Mouse (Mus musculus): Measurements from ENCODE around the gene Clstn1.

Clstn1 gene

GRCm38 (mm10) chr4:149586044-149586782 is at the start of gene Clstn1:
Clstn1 (plus strand) TSS chr4:149586468.
- in situ Hi-C loops (cut with MboI; ENCODE audit: unreplicated experiment in 2 of 2): no loop called here

GRCm38 (mm10) chr4:149539441-149539840 is 46.8 kb upstream of the Clstn1 start:
- in situ Hi-C loops (cut with MboI; ENCODE audit: unreplicated experiment in 2 of 2): loop anchor here in 1 of 2 experiments (25.0 kb wide), 1 partner anchor 802 kb away; no protein-coding TSS in a partner anchor

GRCm38 (mm10) chr4:149541935-149542334 is 44.3 kb upstream of the Clstn1 start:
- in situ Hi-C loops (cut with MboI; ENCODE audit: unreplicated experiment in 2 of 2): loop anchor here (5.0 to 25.0 kb wide), 6 partner anchors 167 to 805 kb away; no protein-coding TSS in a partner anchor

GRCm38 (mm10) chr4:149542431-149542830 is 43.8 kb upstream of the Clstn1 start:
- in situ Hi-C loops (cut with MboI; ENCODE audit: unreplicated experiment in 2 of 2): loop anchor here (5.0 to 25.0 kb wide), 6 partner anchors 168 to 805 kb away; no protein-coding TSS in a partner anchor

GRCm38 (mm10) chr4:149542927-149543553 is 43.2 kb upstream of the Clstn1 start:
- in situ Hi-C loops (cut with MboI; ENCODE audit: unreplicated experiment in 2 of 2): loop anchor here (5.0 to 25.0 kb wide), 6 partner anchors 168 to 806 kb away; no protein-coding TSS in a partner anchor

DNA sequence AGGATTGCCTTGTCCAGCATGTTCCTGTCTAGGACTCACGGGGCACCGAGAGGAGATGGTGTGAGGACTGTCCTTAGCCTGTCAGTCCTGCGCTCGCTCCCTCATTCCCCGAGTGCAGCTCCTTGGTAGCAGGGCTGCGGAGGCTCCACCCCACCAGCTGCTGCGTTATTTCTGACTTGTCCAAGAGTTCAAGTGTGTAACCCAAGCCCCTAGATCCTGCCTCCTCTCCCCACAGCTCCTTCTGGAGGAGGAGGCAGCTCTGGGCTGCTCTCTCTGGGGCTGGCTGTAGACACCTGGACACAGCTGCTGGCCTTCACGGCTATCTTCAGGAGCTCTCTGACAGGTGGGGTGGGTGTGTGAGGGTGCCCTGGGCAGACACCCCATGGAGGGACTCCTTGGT is 41.4 kb upstream of the Clstn1 start:
- in situ Hi-C loops (cut with MboI; ENCODE audit: unreplicated experiment in 2 of 2): loop anchor here (5.0 to 25.0 kb wide), 12 partner anchors 62 to 808 kb away; partner anchors contain the start of gene Rbp7 (in 2 of the 2)

DNA sequence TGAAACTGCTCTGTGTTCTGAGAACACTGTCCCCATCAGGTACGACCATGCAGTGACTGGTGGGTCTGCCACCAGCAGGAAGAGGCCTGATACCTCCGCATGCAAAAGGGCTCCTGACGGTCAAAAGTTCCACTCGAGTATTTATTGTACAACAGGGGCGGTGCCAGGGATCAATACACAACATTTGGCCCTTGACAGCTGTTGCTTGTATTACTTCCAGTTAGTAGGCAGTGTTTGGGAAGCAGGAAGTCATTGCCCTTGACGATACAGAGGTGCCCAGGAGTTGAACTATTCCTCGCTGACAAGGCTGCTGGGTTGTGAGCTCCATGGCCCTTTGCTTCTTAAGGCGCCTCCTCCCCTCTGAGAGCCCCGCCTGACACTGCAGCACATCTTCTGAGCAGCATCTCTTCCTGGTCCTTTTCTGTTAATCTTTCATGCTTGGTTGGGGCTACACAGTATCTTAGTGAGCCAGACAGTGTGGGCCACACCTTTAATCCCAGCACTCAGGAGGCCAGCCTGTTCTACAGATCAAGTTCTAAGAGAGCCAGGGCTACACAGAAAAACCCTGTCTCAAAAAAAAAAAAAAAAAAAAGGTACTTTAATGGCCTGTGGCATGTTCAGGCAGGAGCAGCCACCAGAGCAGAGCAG is 39.3 kb upstream of the Clstn1 start:
- in situ Hi-C loops (cut with MboI; ENCODE audit: unreplicated experiment in 2 of 2): loop anchor here (5.0 to 25.0 kb wide), 11 partner anchors 60 to 810 kb away; partner anchors contain the start of gene Rbp7 (in 2 of the 2)

- in situ Hi-C loops (cut with MboI; ENCODE audit: unreplicated experiment in 2 of 2): loop anchor here (5.0 to 25.0 kb wide), 11 partner anchors 60 to 810 kb away; partner anchors contain the start of gene Rbp7 (in 2 of the 2)
Measured at GRCm38 (mm10) chr4:149547523-149547922, 38.7 kb upstream of the Clstn1 start.

DNA sequence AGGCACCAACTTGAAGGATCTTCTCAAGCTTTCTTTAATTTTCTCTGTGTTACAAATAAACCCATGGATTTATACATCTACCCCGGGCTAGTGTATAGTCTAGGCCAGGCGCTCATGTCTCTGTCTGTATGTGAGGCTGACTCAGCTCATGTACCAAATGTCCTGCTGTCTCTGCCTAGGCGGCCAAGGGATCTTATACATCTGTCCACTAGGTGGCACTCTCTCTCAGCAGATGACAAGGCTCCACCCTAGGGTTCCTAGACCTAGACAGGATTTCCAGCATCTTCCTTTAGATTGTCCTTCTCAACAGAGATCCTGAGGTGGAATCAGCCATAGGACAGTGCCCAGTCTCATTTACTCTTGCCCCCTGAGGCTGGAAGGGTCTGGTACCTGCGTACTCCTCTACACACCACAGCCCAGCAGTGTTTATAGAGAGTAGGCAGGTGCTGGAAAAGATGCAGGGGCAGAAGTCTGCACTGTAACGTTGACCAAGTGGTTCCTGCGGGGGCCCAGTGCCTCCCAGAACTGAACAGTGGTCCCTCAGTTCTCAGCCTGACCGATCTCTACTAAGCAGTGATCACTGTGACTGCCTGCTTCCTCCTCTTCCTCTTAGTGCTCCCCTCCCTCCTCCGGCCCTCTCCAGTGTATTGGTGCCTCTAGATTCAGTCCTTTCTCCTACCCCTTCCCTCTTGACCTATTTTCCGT is 36.9 kb upstream of the Clstn1 start:
- in situ Hi-C loops (cut with MboI; ENCODE audit: unreplicated experiment in 2 of 2): loop anchor here (5.0 to 25.0 kb wide), 11 partner anchors 58 to 812 kb away; partner anchors contain the start of gene Rbp7 (in 2 of the 2)

DNA sequence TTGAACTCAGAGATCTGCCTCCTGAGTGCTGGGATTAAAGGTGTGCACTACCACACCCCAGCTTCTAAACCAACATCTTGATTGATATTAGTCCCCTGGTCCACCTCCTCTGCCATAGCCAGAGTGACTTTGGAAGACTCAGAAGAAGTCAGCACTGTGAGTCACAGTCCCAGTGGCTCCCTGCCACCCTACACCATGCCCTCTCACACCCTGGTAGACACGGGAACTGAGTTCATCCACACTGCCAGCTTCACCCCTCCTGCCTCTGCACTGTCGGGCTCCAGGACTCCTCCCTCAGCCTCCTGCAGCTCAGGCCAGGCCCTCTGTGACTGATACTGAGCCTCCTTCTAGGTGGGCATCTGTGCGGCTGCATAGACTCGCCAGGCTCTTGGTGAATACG is 35.4 kb upstream of the Clstn1 start:
- in situ Hi-C loops (cut with MboI; ENCODE audit: unreplicated experiment in 2 of 2): no loop called here

GRCm38 (mm10) chr4:149551696-149552095 is 34.6 kb upstream of the Clstn1 start:
- in situ Hi-C loops (cut with MboI; ENCODE audit: unreplicated experiment in 2 of 2): no loop called here

- in situ Hi-C loops (cut with MboI; ENCODE audit: unreplicated experiment in 2 of 2): no loop called here
Measured at GRCm38 (mm10) chr4:149553834-149554233, 32.4 kb upstream of the Clstn1 start.

DNA sequence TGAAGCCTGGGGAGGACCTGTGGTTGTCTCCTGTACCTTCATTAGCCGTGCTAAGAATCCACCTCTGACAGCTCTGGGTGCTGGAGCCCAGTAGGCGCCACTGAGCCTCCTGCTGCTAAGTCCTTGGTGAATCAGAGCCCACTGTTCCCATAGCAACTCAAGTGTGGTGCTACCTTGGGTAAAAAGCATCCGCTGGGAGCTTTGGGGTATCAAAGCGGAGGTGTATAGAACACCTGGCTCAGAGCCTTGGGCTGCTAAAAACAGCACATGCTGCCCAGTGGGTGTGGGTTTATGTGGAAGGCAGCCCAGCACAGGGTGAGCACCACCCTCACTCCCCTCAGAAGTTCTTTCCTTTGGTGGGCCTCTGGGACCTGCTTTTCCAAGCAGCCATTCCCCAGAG is 30.2 kb upstream of the Clstn1 start:
- in situ Hi-C loops (cut with MboI; ENCODE audit: unreplicated experiment in 2 of 2): no loop called here

DNA sequence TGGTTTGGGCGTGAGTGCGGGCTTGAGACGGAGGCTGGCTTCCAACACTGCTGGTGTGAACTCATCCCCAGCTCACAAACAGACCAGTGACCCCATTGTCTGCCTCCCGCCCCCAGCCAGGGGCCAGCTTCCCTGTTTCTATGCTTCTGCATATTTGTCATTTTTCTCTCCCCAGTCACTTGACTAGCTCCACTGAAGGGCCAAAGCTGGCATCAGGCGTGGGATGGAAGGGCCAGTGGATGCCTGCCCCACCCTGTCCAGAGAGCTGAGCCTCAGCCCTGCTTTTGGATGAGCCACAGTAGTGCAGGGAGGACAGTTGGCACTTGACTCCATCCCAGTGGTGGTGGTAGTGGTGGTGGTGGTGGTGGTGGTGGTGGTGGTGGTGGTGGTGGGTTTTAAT is 28.4 kb upstream of the Clstn1 start:
- in situ Hi-C loops (cut with MboI; ENCODE audit: unreplicated experiment in 2 of 2): no loop called here

GRCm38 (mm10) chr4:149558389-149558788 is 27.9 kb upstream of the Clstn1 start:
- in situ Hi-C loops (cut with MboI; ENCODE audit: unreplicated experiment in 2 of 2): no loop called here

DNA sequence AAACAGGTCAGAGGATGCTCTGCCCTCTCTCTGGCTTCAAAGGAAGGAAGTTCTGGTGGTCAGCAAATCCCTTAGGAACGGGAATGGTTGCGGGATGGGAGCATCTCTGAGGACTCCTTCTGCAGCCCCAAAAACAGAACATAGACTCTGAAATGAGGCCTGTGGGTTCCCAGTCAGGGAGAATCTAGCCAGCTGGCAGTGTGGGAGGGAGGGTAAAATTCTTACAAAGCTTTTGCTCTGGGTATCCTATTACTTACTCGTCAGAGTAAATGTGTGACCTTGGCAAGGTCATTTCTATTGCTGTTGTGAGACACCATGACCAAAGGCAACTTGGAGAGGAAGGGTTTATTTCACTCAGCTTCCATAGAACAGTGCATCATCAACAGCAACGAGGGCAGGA is 24.9 kb upstream of the Clstn1 start:
- in situ Hi-C loops (cut with MboI; ENCODE audit: unreplicated experiment in 2 of 2): no loop called here

DNA sequence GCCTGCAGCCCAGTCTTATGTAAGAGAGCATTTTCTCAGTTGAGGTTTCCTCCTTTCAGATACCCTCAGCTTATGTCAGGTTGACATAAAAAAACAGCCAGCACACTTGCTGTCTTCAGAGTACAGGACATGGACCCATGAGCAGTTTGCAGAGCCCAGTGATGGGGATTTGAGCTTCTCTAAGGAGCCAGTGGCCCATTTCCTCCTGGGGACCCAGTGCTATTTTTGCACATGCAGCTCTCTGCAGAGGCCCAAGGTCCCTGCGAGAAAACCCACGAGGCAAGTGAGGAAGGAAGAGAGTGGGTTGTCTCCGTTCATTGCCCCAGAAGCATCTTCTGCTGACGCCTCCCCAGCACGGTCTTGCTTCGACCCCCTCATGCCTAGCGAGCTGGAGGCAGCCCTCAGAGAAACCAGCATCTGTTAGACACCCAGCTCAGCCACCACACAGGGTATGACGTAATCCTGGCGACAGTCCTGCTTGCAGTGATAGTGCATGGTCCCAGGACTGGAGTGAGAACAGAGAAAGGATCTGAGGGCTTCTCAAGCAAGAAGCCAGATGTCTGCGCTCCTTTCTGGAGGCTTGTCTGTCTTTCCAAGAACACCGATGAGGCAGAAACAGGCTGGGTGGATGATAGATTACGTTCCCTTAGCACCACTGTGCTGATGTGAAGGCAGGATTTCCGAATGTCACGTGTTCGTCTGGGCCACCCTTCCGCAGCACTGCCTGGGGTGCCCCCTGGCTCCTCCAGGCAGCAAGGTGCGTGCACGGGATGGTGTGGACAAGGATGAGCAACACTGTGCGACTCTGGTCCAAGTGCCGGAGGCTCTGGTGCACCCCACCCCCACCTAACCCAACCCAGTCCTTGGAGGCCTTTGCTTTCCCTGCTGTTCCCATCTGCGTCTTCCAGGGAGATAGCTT is 24.0 kb upstream of the Clstn1 start:
- in situ Hi-C loops (cut with MboI; ENCODE audit: unreplicated experiment in 2 of 2): no loop called here

DNA sequence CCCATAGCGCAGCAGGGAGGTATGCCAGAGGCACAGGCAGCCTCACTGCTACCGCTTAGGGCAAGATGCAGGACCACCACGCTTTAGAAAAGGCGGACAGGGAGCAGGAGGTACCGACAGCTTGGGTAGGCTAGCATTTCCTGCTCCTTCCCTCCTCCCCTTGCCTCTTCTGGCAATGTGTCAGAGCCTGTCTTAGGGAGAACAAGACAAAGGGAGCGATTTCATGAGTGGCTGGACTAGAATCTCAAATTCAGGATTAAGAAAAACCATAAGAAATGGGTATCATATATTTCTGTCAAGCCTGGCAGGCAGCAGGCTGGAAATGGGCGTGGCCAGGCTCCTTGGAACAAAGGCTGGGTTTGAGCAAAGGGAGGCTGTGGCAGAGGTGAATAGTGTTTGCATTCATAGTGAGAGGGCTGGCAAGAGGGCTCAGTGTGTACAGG is 23.3 kb upstream of the Clstn1 start:
- in situ Hi-C loops (cut with MboI; ENCODE audit: unreplicated experiment in 2 of 2): no loop called here

- in situ Hi-C loops (cut with MboI; ENCODE audit: unreplicated experiment in 2 of 2): no loop called here
Measured at GRCm38 (mm10) chr4:149563941-149564361, 22.3 kb upstream of the Clstn1 start.
